Mouse (Mus musculus) limb, embryonic 15.5 days (tissue): ENCODE results near the gene Pheta1. TPM values are rescaled to one million over a fixed set of nuclear protein-coding genes. Genes with fewer than 3 reads are reported as not detected.

Experiments used
- ATAC-seq: fragments of 200-750 bp; cut with Nextera tagmentation; 2 replicates; pipeline ENCODE4 v1.8.0; 2017; ENCODE audit warnings: low read depth, moderate TSS enrichment; ENCODE audit not compliant: insufficient number of reproducible peaks, low FRiP score, low TSS enrichment
- H3K27ac ChIP-seq: fragments of 300-500 bp; sonication (generic); 2 replicates; pipeline ENCODE4 v1.5.1; 2015; ENCODE audit warnings: moderate library complexity, mild to moderate bottlenecking, inconsistent platforms
- H3K27me3 ChIP-seq: fragments of 300-500 bp; sonication (generic); 2 replicates; pipeline ENCODE4 v1.6.1; 2015; ENCODE audit warnings: inconsistent platforms
- H3K36me3 ChIP-seq: fragments of 300-500 bp; sonication (generic); 2 replicates; pipeline ENCODE4 v1.6.1; 2015; ENCODE audit warnings: inconsistent platforms
- H3K4me1 ChIP-seq: fragments of 300-500 bp; sonication (generic); 2 replicates; pipeline ENCODE4 v1.6.1; 2015; ENCODE audit warnings: inconsistent platforms
- H3K4me2 ChIP-seq: fragments of 300-500 bp; sonication (generic); 2 replicates; pipeline ENCODE4 v1.6.1; 2015; ENCODE audit warnings: mild to moderate bottlenecking, inconsistent platforms
- H3K4me3 ChIP-seq: fragments of 300-500 bp; sonication (generic); 2 replicates; pipeline ENCODE4 v1.5.1; 2015; ENCODE audit warnings: mild to moderate bottlenecking, inconsistent platforms
- H3K9ac ChIP-seq: fragments of 300-500 bp; sonication (generic); 2 replicates; pipeline ENCODE4 v1.6.1; 2015; ENCODE audit warnings: inconsistent platforms
- H3K9me3 ChIP-seq: fragments of 300-500 bp; sonication (generic); 2 replicates; pipeline ENCODE4 v1.6.1; 2016; ENCODE audit warnings: inconsistent platforms
- WGBS: fragments of 180-500 bp; shearing (Covaris S2); methylation state at CpG from one replicate; pipeline ENCODE4 v1.1.7; 2015; 5-methylcytosine and 5-hydroxymethylcytosine counted together
- polyA plus RNA-seq: library from polyadenylated mRNA; unstranded; fragments of >200 nt; fragmentation: Nextera tagmentation; extraction: Ambion mirVana; gene quantifications from 2 replicates; pipeline ENCODE4 v1.2.1, GENCODE M21; 2015

Pheta1 gene
- polyA plus RNA-seq, 1 experiment from 2014 or later: 28.0 TPM

- H3K4me2 ChIP-seq: no peak overlapping the region
- no peak overlapping the region for H3K27ac ChIP-seq
- whole genome bisulfite sequencing: 87% methylated on average over 12 of the region's 12 CpGs
- no peaks in the 10 kb centered on the region for H3K27me3 ChIP-seq
- ATAC-seq: no peak
- no peak overlapping the region for H3K9ac ChIP-seq
- no peaks in the 10 kb centered on the region for H3K9me3 ChIP-seq
- H3K4me3 ChIP-seq: no peak overlapping the region
- H3K4me1 ChIP-seq: peaks cover 13% of the 10 kb centered on the region
- H3K36me3 ChIP-seq: no peaks in the 10 kb centered on the region
Measured at GRCm38 (mm10) chr5:121875041-121875440, 26.3 kb downstream of the Pheta1 start.

- 86% methylated on average over 12 of the region's 12 CpGs for WGBS
- H3K9ac ChIP-seq: no peak overlapping the region
- H3K36me3 ChIP-seq: no peaks in the 10 kb centered on the region
- no peaks in the 10 kb centered on the region for H3K27me3 ChIP-seq
- peaks cover 11% of the 10 kb centered on the region for H3K4me1 ChIP-seq
- ATAC-seq: no peak
- H3K9me3 ChIP-seq: no peaks in the 10 kb centered on the region
- no peak overlapping the region for H3K4me2 ChIP-seq
- no peak overlapping the region for H3K27ac ChIP-seq
- no peak overlapping the region for H3K4me3 ChIP-seq
Measured at GRCm38 (mm10) chr5:121876901-121877300, 28.1 kb downstream of the Pheta1 start.

GRCm38 (mm10) chr5:121878703-121879102 lies 29.9 kb downstream of the Pheta1 start:
- Histone ChIP-seq H3K27ac (no peak overlapping the region), H3K27me3 (no peaks in the 10 kb centered on the region), H3K36me3 (no peaks in the 10 kb centered on the region), H3K9me3 (no peaks in the 10 kb centered on the region), H3K4me2 (no peak overlapping the region), H3K4me3 (no peak overlapping the region), H3K4me1 (peaks cover 9% of the 10 kb centered on the region), H3K9ac (no peak overlapping the region)
- ATAC-seq: no peak
- WGBS: 62% methylated on average over 17 of the region's 17 CpGs

GRCm38 (mm10) chr5:121879211-121879610 lies 30.4 kb downstream of the Pheta1 start:
- no peak overlapping the region for H3K9ac ChIP-seq
- no peaks in the 10 kb centered on the region for H3K9me3 ChIP-seq
- H3K4me3 ChIP-seq: no peak overlapping the region
- no peak overlapping the region for H3K4me2 ChIP-seq
- WGBS: 61% methylated on average over 6 of the region's 6 CpGs
- ATAC-seq: no peak
- H3K36me3 ChIP-seq: no peaks in the 10 kb centered on the region
- H3K27ac ChIP-seq: no peak overlapping the region
- H3K4me1 ChIP-seq: peaks cover 9% of the 10 kb centered on the region
- no peaks in the 10 kb centered on the region for H3K27me3 ChIP-seq

GRCm38 (mm10) chr5:121883356-121883755 lies 34.6 kb downstream of the Pheta1 start:
- H3K9ac ChIP-seq: no peak overlapping the region
- H3K4me2 ChIP-seq: no peak overlapping the region
- no peak overlapping the region for H3K27ac ChIP-seq
- peaks cover 8% of the 10 kb centered on the region for H3K4me1 ChIP-seq
- H3K4me3 ChIP-seq: no peak overlapping the region
- H3K36me3 ChIP-seq: no peaks in the 10 kb centered on the region
- ATAC-seq: no peak
- H3K9me3 ChIP-seq: no peaks in the 10 kb centered on the region
- H3K27me3 ChIP-seq: no peaks in the 10 kb centered on the region
- 76% methylated on average over 8 of the region's 8 CpGs for WGBS

- 18% methylated on average over 13 of the region's 13 CpGs for WGBS
- no peaks in the 10 kb centered on the region for H3K36me3 ChIP-seq
- H3K4me1 ChIP-seq: no peaks in the 10 kb centered on the region
- H3K9me3 ChIP-seq: no peaks in the 10 kb centered on the region
- no peak overlapping the region for H3K9ac ChIP-seq
- H3K27me3 ChIP-seq: peaks cover 9% of the 10 kb centered on the region; the same call in 1 of the 2 replicates
- H3K4me2 ChIP-seq: no peak overlapping the region
- H3K27ac ChIP-seq: no peak overlapping the region
- H3K4me3 ChIP-seq: no peak overlapping the region
- no peak for ATAC-seq
Measured at GRCm38 (mm10) chr5:121889375-121889774, 40.6 kb downstream of the Pheta1 start.

- no peak overlapping the region for H3K27ac ChIP-seq
Measured at GRCm38 (mm10) chr5:121889819-121890362, 41.1 kb downstream of the Pheta1 start.

GRCm38 (mm10) chr5:121890925-121891324 lies 42.1 kb downstream of the Pheta1 start:
- ATAC-seq: no peak
- no peak overlapping the region for H3K4me2 ChIP-seq
- H3K27ac ChIP-seq: no peak overlapping the region
- H3K9ac ChIP-seq: no peak overlapping the region
- no peaks in the 10 kb centered on the region for H3K9me3 ChIP-seq
- H3K4me3 ChIP-seq: no peak overlapping the region
- peaks cover 8% of the 10 kb centered on the region for H3K4me1 ChIP-seq
- no peaks in the 10 kb centered on the region for H3K36me3 ChIP-seq
- H3K27me3 ChIP-seq: peaks cover 15% of the 10 kb centered on the region
- 90% methylated on average over 7 of the region's 7 CpGs for WGBS

More at GRCm38 (mm10) chr5:121889819-121890362, 41.1 kb downstream of the Pheta1 start:
- no peaks in the 10 kb centered on the region for H3K9me3 ChIP-seq
- H3K9ac ChIP-seq: no peak overlapping the region
- no peak overlapping the region for H3K4me3 ChIP-seq
- WGBS: 38% methylated on average over 9 of the region's 9 CpGs
- no peaks in the 10 kb centered on the region for H3K36me3 ChIP-seq
- H3K4me1 ChIP-seq: no peaks in the 10 kb centered on the region; the same call in 1 of the 2 replicates
- H3K27me3 ChIP-seq: peaks cover 13% of the 10 kb centered on the region
- no peak for ATAC-seq
- no peak overlapping the region for H3K4me2 ChIP-seq

DNA sequence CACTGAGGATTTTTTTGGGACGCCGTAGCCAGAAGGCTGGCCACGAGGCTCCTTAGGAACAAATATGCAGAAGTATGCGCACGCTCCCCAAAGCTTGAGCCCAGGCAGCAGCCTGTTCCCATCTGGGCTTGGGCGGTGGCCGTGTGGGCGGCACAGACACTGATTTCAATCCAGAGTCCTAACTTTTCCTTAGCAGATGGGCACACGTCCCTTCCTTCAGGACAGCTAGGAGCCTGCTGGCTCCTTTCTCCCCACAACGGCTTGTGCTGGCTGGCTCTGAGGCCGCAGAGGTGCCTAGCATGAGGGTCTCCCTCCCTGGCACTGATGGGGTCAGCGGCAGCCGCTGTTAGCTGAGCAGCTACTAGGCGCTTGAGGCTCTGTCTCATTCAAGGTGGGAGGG lies 43.5 kb downstream of the Pheta1 start:
- Histone ChIP-seq H3K9me3 (no peaks in the 10 kb centered on the region), H3K4me1 (peaks cover 8% of the 10 kb centered on the region), H3K27ac (no peak overlapping the region), H3K9ac (no peak overlapping the region), H3K4me3 (no peak overlapping the region), H3K36me3 (no peaks in the 10 kb centered on the region), H3K4me2 (no peak overlapping the region), H3K27me3 (peaks cover 15% of the 10 kb centered on the region)
- WGBS: 74% methylated on average over 14 of the region's 14 CpGs
- no peak for ATAC-seq

DNA sequence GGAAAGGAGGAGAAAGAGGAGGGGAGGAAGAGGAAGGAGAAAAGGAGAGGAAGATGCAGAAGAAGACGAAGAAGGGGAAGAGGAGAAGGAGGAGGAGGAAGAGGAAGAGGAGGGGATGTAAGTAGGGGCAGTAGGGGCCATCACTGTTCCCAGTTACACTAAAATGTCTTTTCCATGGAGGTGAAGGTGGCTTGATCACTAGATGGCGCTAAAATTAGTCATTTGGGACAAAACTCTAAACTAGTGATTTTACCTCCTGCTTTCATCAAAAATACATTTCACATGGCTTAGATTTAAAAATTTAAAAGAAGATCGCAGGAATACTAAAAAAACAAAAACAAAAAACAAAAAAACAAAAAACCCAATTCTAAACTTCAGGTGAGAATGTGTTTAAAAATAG lies 44.8 kb downstream of the Pheta1 start:
- 25% methylated on average over 3 of the region's 3 CpGs for WGBS
- peaks cover 15% of the 10 kb centered on the region for H3K27me3 ChIP-seq
- no peak overlapping the region for H3K27ac ChIP-seq
- peaks cover 8% of the 10 kb centered on the region for H3K4me1 ChIP-seq
- no peaks in the 10 kb centered on the region for H3K36me3 ChIP-seq
- no peak overlapping the region for H3K9ac ChIP-seq
- no peak overlapping the region for H3K4me3 ChIP-seq
- ATAC-seq: no peak
- no peaks in the 10 kb centered on the region for H3K9me3 ChIP-seq
- H3K4me2 ChIP-seq: no peak overlapping the region

DNA sequence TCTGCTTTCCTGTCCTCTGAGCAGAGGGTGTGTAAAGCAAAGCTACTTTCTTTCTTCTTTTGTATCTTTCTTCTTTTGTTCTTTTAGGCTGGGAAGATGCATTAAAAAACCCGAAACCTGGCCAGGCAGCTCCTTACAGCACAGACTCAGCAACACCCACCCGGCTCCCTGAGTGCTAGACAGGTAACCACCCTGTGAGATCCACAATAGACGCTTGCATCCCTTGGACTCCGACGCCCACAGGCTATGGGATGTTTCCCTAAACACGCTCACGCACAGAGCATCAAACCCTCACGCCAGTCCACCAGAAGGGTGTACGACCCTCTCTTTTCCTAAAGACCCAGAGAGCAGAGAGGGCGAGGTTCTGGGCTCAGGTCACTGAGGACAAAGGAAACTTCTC lies 45.9 kb downstream of the Pheta1 start:
- H3K9me3 ChIP-seq: no peaks in the 10 kb centered on the region
- ATAC-seq: no peak
- peaks cover 15% of the 10 kb centered on the region for H3K27me3 ChIP-seq
- WGBS: 57% methylated on average over 10 of the region's 10 CpGs
- no peaks in the 10 kb centered on the region for H3K36me3 ChIP-seq
- no peak overlapping the region for H3K4me2 ChIP-seq
- H3K9ac ChIP-seq: no peak overlapping the region
- H3K27ac ChIP-seq: no peak overlapping the region
- H3K4me3 ChIP-seq: no peak overlapping the region
- peaks cover 8% of the 10 kb centered on the region for H3K4me1 ChIP-seq

DNA sequence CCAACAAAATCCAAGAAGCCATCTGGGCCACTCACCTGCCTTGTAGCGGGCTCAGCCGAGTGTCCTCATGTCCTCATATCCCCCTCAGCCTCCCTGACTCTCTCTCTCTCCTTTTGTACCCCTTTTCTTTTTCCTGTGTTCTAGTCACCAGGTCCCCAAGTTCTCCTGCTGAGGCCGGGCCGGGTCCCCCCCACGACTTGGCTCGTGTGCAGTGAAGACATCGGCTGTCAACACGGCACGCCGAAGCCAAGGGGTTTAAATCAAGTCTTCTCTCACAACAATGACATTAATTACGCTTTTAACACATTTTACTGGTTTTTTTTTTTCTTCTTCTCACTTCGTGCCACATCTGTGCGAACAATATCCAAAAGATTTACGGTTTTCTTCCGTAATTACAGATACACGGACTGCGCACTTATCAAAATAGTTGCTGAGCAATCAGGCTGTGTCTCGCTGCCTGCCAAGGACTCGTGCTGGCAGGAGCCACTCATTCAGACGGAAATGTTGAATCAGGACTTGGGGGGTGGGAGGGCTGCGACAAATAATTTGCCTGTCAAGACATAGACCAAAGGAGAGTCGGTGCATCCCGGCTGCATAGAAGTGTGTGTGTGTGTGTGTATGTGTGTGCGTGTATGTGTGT lies 46.5 kb downstream of the Pheta1 start:
- Histone ChIP-seq H3K4me3 (no peak overlapping the region), H3K9me3 (no peaks in the 10 kb centered on the region), H3K27ac (no peak overlapping the region), H3K27me3 (peaks cover 15% of the 10 kb centered on the region), H3K36me3 (no peaks in the 10 kb centered on the region), H3K4me1 (peaks cover 8% of the 10 kb centered on the region), H3K4me2 (no peak overlapping the region), H3K9ac (no peak overlapping the region)
- 30% methylated on average over 24 of the region's 24 CpGs for WGBS
- no peak for ATAC-seq
